Mouse (Mus musculus): ENCODE data around the gene Ncbp1. TPM values are rescaled to one million over a fixed set of nuclear protein-coding genes. Genes with fewer than 3 reads are reported as not detected.

The Ncbp1 gene
- total RNA-seq, 2 experiments from 2014 or later, result 48.5 to 49.5 TPM

GRCm38 (mm10) chr4:46201834-46202561 is 63.6 kb downstream of the Ncbp1 start:
- DNase-seq, result peak; percentile 59 to 77

GRCm38 (mm10) chr4:46202562-46203126 is 64.2 kb downstream of the Ncbp1 start:
- no peak for DNase-seq

- DNase-seq, result no peak
These were observed 82.7 kb downstream of the Ncbp1 start for GRCm38 (mm10) chr4:46221090-46221489.

Other genes with a start within 250 kb of the Ncbp1 start
- under 1 TPM; 0.13 to 0.23 TPM for gene Ccdc180, start 248.3 kb upstream of the Ncbp1 start, total RNA-seq (2021)
- gene Tdrd7, start 173.3 kb upstream of the Ncbp1 start, total RNA-seq (2021), result 10 to 100 TPM; 28.5 to 32.3 TPM
- gene Tmod1, start 99.7 kb upstream of the Ncbp1 start, total RNA-seq (2021), result 1 to 10 TPM; 2.0 to 6.6 TPM
- 10 to 100 TPM; 29.4 to 29.5 TPM for gene Tstd2, start 81 bp downstream of the Ncbp1 start, total RNA-seq (2021)
- 10 to 100 TPM; 14.1 to 18.3 TPM for gene Xpa, start 57.7 kb downstream of the Ncbp1 start, total RNA-seq (2021)
- gene Foxe1, start 205.0 kb downstream of the Ncbp1 start, total RNA-seq (2021), result not detected

Measured in adrenal gland, postnatal 36 days (tissue).